Mouse (Mus musculus): Measurements from ENCODE around the gene Sbf2. TPM values are rescaled to one million over a fixed set of nuclear protein-coding genes. Genes with fewer than 3 reads are reported as not detected.

The Sbf2 gene
- total and polyA plus RNA-seq, 3 experiments, result 1.3 to 4.4 TPM; not detected in 1

DNA sequence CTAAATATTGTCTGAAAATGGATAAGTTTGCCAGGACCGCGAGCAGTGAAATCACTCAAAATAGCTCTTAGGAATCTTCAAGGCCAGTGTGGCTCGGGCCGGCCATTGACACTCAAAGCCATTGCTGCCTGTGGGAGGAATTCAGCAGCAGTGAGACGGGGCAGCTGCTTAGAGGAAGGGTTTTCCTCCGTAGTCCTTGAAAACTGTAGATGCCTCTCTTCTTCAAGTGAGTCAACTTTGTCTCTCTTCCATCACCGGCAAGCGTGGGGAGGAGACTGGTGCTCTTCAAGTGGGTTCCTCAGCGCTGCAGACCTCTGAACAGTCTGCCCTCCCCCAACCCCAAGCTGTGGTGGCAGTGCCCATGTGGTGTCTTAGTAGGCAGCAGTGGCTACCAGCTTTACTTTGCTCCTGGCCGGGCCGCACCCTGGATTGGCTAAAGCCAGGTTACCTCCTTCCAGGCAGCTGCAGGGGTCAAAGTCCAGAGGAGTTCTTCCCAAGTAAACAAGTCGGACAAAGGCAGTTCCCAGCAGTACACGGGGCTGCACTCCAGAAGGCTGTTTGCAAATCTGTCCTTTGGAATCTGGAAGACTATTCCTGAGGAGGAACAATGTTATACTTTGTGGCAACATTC is 33.8 kb upstream of the Sbf2 start:
- peaks cover 1 to 2% of the 10 kb centered on the region in 2 experiments; a peak in 2 of 4 replicates for H3K27me3 ChIP-seq (ENCODE audit: control insufficient read depth in 1 of 2, insufficient read depth in 2 of 2, low read length in 2 of 2)
- H3K36me3 ChIP-seq (ENCODE audit: control insufficient read depth in 1 of 2, insufficient read depth in 2 of 2, low read length in 2 of 2), result no peaks in the 10 kb centered on the region
- TF ChIP-seq TAL1 (IDR thresholded peaks at IDR 0.05; ENCODE audit: low read length), result no peak
- TF ChIP-seq HCFC1 (IDR thresholded peaks at IDR 0.05; ENCODE audit: low read depth, low read length), result no peak
- no peak for TF ChIP-seq BHLHE40 (IDR thresholded peaks at IDR 0.05; ENCODE audit: borderline replicate concordance, low read depth, low read length)
- no peak for TF ChIP-seq E2F4 (IDR thresholded peaks at IDR 0.05; ENCODE audit: borderline replicate concordance, low read depth, low read length)
- no peak for TF ChIP-seq NELFE (IDR thresholded peaks at IDR 0.05; ENCODE audit: low read depth, low read length)
- no peak for TF ChIP-seq ZKSCAN1 (IDR thresholded peaks at IDR 0.05; ENCODE audit: low read depth, low read length)
- TF ChIP-seq NRF1 (IDR thresholded peaks at IDR 0.05; ENCODE audit: insufficient read depth, low read depth, low read length, poor library complexity, severe bottlenecking), result no peak
- TF ChIP-seq CHD1 (IDR thresholded peaks at IDR 0.05; ENCODE audit: low read depth, low read length), result no peak
- TF ChIP-seq POLR2AphosphoS2 (IDR thresholded peaks at IDR 0.05; ENCODE audit: low read length), result no peak
- TF ChIP-seq POLR2A (IDR thresholded peaks at IDR 0.05; ENCODE audit: control insufficient read depth in 1 of 2, insufficient read depth in 1 of 2, low read depth in 1 of 2, low read length in 2 of 2, poor library complexity in 1 of 2), result no peak
- no peak for TF ChIP-seq MAFK (IDR thresholded peaks at IDR 0.05; ENCODE audit: borderline replicate concordance, low read depth, low read length)
- TF ChIP-seq MAX (IDR thresholded peaks at IDR 0.05; ENCODE audit: low read length), result no peak
- H3K4me1 ChIP-seq (ENCODE audit: control insufficient read depth in 1 of 2, insufficient read depth in 2 of 2, low read length in 2 of 2), result no peaks in the 10 kb centered on the region
- H3K27ac ChIP-seq (ENCODE audit: control insufficient read depth, low read depth, low read length), result no peak overlapping the region
- H3K9me3 ChIP-seq (replicated peaks; ENCODE audit: insufficient read depth, low read length), result no peaks in the 10 kb centered on the region
- no peak for DNase-seq (ENCODE audit: low read depth, low spot score)
- no peak overlapping the region for H3K4me3 ChIP-seq (ENCODE audit: control insufficient read depth in 1 of 2, insufficient read depth in 1 of 2, low read depth in 2 of 2, low read length in 2 of 2)
- no peaks in the 10 kb centered on the region for H3K79me2 ChIP-seq (ENCODE audit: control insufficient read depth, insufficient read depth, low read length, poor library complexity)
- H3K9ac ChIP-seq (ENCODE audit: control insufficient read depth, low read depth, low read length, poor library complexity, severe bottlenecking), result no peak overlapping the region

DNA sequence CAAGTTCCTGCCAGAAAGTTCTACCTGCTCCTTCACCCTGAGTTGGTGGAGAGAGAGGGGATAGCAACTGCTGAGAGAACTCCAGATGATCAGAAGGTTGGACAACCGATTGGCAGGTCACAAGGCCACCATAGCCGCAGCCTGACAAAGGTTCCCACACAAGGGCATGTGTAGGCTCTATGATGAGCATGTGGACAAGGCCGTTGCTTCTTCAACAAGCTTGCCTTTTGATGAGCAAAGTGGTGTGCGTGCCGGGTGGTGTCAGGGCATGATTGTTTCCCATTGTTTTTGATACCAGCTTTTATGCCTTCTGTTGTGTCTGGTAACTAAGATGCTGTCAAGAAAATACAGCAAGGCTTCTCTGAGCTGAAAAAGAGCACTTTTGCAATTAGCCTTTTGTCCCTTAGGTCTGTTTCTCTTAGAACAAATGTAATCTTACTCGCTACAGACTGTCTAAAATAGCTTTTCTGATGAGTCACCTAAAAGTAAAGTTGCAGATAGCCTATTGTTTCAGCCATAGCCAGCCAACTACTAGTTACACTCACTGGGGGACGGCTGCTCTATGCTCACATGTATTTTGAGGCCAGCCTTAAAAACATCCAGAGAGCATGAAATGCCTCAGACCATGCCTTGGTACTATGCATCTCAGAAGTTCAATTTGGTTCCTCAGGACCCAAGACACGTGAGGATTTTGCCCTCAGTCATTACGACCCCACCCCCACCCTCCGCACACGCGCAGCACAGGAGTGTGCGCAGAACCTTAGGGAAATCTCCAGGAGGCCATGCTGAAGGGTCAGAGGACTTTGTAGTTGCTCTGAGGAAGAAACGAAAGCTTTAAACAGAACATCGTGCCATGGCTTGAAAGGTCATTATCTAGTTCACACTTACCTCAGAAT is 33.1 kb upstream of the Sbf2 start:
- Histone ChIP-seq H3K79me2 (ENCODE audit: control insufficient read depth, insufficient read depth, low read length, poor library complexity) (no peaks in the 10 kb centered on the region), H3K36me3 (ENCODE audit: control insufficient read depth in 1 of 2, insufficient read depth in 2 of 2, low read length in 2 of 2) (no peaks in the 10 kb centered on the region), H3K4me1 (ENCODE audit: control insufficient read depth in 1 of 2, insufficient read depth in 2 of 2, low read length in 2 of 2) (no peaks in the 10 kb centered on the region), H3K9ac (ENCODE audit: control insufficient read depth, low read depth, low read length, poor library complexity, severe bottlenecking) (no peak overlapping the region), H3K27ac (ENCODE audit: control insufficient read depth, low read depth, low read length) (no peak overlapping the region), H3K27me3 (ENCODE audit: control insufficient read depth in 1 of 2, insufficient read depth in 2 of 2, low read length in 2 of 2) (peaks cover 1 to 2% of the 10 kb centered on the region in 2 experiments; a peak in 2 of 4 replicates), H3K9me3 (replicated peaks; ENCODE audit: insufficient read depth, low read length) (no peaks in the 10 kb centered on the region), H3K4me3 (ENCODE audit: control insufficient read depth in 1 of 2, insufficient read depth in 1 of 2, low read depth in 2 of 2, low read length in 2 of 2) (no peak overlapping the region)
- no peak for DNase-seq (ENCODE audit: low read depth, low spot score)
- TF ChIP-seq NRF1 (IDR thresholded peaks at IDR 0.05; ENCODE audit: insufficient read depth, low read depth, low read length, poor library complexity, severe bottlenecking) (no peak), E2F4 (IDR thresholded peaks at IDR 0.05; ENCODE audit: borderline replicate concordance, low read depth, low read length) (no peak), MAFK (IDR thresholded peaks at IDR 0.05; ENCODE audit: borderline replicate concordance, low read depth, low read length) (no peak), BHLHE40 (IDR thresholded peaks at IDR 0.05; ENCODE audit: borderline replicate concordance, low read depth, low read length) (no peak), TCF12 (IDR thresholded peaks at IDR 0.05; ENCODE audit: low read depth, low read length) (no peak), EP300 (IDR thresholded peaks at IDR 0.05; ENCODE audit: low read depth in 1 of 2, low read length in 2 of 2) (no peak), RCOR1 (IDR thresholded peaks at IDR 0.05; ENCODE audit: low read depth, low read length) (no peak), MXI1 (IDR thresholded peaks at IDR 0.05; ENCODE audit: low read depth, low read length) (no peak), SIN3A (IDR thresholded peaks at IDR 0.05; ENCODE audit: low read length) (no peak), ZC3H11A (IDR thresholded peaks at IDR 0.05; ENCODE audit: low read depth, low read length) (no peak), NELFE (IDR thresholded peaks at IDR 0.05; ENCODE audit: low read depth, low read length) (no peak), CTCF (IDR thresholded peaks at IDR 0.05 in 2 of 3, conservative IDR thresholded peaks at IDR 0.05 in 1 of 3; ENCODE audit: control insufficient read depth in 1 of 3, insufficient read depth in 1 of 3, low read depth in 2 of 3, low read length in 3 of 3, poor library complexity in 1 of 3, severe bottlenecking in 1 of 3) (no peak), MEF2A (IDR thresholded peaks at IDR 0.05; ENCODE audit: extremely low read depth, insufficient replicate concordance, low read depth, low read length, poor library complexity, severe bottlenecking) (no peak), HCFC1 (IDR thresholded peaks at IDR 0.05; ENCODE audit: low read depth, low read length) (no peak), SMC3 (IDR thresholded peaks at IDR 0.05; ENCODE audit: low read depth, low read length) (no peak)
